Mouse (Mus musculus) embryonic facial prominence, embryonic 12.5 days (tissue): ENCODE data around the gene Ntng1. TPM values are rescaled to one million over a fixed set of nuclear protein-coding genes. Genes with fewer than 3 reads are reported as not detected.

ENCODE experiments used
- ATAC-seq: fragments of 200-750 bp; cut with Nextera tagmentation; 2 replicates; pipeline ENCODE4 v1.8.0; 2017; ENCODE audit not compliant: insufficient number of reproducible peaks, insufficient read depth, low FRiP score, low TSS enrichment
- H3K27ac ChIP-seq: fragments of 300-500 bp; sonication (generic); 2 replicates; pipeline ENCODE4 v1.5.1; 2016; ENCODE audit warnings: mild to moderate bottlenecking
- H3K27me3 ChIP-seq: fragments of 300-500 bp; sonication (generic); 2 replicates; pipeline ENCODE4 v1.6.1; 2016; ENCODE audit warnings: mild to moderate bottlenecking, moderate library complexity
- H3K36me3 ChIP-seq: fragments of 300-500 bp; sonication (generic); 2 replicates; pipeline ENCODE4 v1.6.1; 2016; ENCODE audit warnings: mild to moderate bottlenecking
- H3K4me1 ChIP-seq: fragments of 300-500 bp; sonication (generic); 2 replicates; pipeline ENCODE4 v1.6.1; 2016
- H3K4me2 ChIP-seq: fragments of 300-500 bp; sonication (generic); replicated peaks from 2 replicates; pipeline ENCODE4 v1.6.1; 2016; ENCODE audit warnings: mild to moderate bottlenecking, moderate library complexity
- H3K4me3 ChIP-seq: fragments of 300-500 bp; sonication (generic); 2 replicates; pipeline ENCODE4 v1.5.1; 2016; ENCODE audit warnings: mild to moderate bottlenecking
- H3K9ac ChIP-seq: fragments of 300-500 bp; sonication (generic); 2 replicates; pipeline ENCODE4 v1.6.1; 2016; ENCODE audit warnings: mild to moderate bottlenecking, moderate library complexity
- H3K9me3 ChIP-seq: fragments of 300-500 bp; sonication (generic); 2 replicates; pipeline ENCODE4 v1.6.1; 2016; ENCODE audit warnings: mild to moderate bottlenecking, moderate library complexity
- WGBS: fragments of 180-500 bp; shearing (Covaris S2); methylation state at CpG from one replicate; pipeline ENCODE4 v1.1.7; 2016; 5-methylcytosine and 5-hydroxymethylcytosine counted together
- polyA plus RNA-seq: library from polyadenylated mRNA; unstranded; fragments of >200 nt; fragmentation: Nextera tagmentation; extraction: Ambion mirVana; gene quantifications from 2 replicates; pipeline ENCODE4 v1.2.1, GENCODE M21; 2016

The Ntng1 gene
- polyA plus RNA-seq, 1 experiment from 2014 or later = 6.0 TPM

DNA sequence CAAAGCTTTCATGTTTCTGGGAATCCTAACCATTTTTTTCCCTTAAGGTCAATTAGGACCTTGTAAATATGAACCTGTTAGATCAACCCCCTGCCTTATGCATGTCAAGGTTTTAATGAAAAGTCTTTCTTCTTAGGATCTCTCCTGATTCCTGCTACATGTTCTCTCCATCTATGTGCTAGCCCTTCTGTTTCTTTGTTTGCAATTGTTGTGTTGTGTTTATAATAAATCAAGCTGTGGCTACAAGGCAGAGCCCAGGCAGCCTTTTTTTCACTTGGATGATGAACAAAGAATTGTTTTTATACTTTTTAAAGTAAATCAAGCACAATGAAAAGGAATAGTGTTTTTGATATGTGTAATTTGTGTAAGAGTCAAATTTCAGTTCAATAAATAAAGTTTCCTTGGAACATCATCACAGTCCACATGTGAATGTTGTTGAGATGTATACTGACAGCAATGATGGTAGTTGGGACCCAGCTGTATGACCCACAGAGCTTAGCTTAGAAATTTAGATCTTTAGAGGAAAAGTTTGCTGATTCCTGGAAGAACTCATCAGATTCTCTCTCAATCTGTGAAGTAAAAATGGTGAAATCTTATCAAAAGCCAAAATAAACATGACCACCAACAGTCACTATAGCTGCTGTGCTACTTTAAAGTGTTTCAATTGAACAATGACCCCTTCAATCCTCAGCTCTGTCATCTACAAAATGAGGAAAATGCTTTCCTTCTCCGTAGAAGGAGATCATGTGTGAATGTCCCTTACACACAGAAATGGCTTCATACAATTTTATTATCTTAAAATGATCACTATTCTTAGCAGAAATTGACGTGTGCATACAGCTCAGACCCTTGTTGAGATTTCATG lies 324.8 kb downstream of the Ntng1 start:
- no peak for ATAC-seq
- H3K36me3 ChIP-seq = no peaks in the 10 kb centered on the region
- H3K4me3 ChIP-seq = no peak overlapping the region
- H3K4me2 ChIP-seq = no peak overlapping the region
- H3K9ac ChIP-seq = no peak overlapping the region
- H3K27ac ChIP-seq = no peak overlapping the region
- no peaks in the 10 kb centered on the region for H3K27me3 ChIP-seq
- 75% methylated on average over 2 of the region's 2 CpGs for WGBS
- H3K4me1 ChIP-seq = no peaks in the 10 kb centered on the region
- H3K9me3 ChIP-seq = no peaks in the 10 kb centered on the region

DNA sequence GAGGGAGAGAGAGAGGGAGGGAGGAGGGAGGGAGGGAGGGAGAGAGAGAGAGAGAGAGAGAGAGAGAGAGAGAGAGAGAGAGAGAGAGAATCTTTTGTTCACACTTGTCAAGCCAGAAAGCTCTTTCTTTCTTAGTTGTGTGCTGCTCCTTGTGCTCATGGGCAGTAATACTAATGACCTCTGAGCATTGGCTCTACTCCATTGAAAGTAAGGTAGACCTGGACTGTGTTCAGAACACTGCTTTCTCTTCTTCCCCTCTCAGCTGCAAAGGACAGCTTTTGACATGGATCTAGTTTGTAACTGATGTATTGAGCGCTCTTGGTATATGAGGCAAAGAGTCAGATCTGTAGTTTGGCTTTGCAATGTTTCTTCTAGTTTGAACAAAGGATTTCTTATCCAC lies 334.7 kb downstream of the Ntng1 start:
- Histone ChIP-seq H3K4me2 (no peak overlapping the region), H3K36me3 (no peaks in the 10 kb centered on the region), H3K4me3 (no peak overlapping the region), H3K9ac (no peak overlapping the region), H3K4me1 (no peaks in the 10 kb centered on the region), H3K27me3 (no peaks in the 10 kb centered on the region), H3K9me3 (no peaks in the 10 kb centered on the region), H3K27ac (no peak overlapping the region)
- WGBS = 86% methylated on average over 1 of the region's 1 CpGs
- no peak for ATAC-seq

DNA sequence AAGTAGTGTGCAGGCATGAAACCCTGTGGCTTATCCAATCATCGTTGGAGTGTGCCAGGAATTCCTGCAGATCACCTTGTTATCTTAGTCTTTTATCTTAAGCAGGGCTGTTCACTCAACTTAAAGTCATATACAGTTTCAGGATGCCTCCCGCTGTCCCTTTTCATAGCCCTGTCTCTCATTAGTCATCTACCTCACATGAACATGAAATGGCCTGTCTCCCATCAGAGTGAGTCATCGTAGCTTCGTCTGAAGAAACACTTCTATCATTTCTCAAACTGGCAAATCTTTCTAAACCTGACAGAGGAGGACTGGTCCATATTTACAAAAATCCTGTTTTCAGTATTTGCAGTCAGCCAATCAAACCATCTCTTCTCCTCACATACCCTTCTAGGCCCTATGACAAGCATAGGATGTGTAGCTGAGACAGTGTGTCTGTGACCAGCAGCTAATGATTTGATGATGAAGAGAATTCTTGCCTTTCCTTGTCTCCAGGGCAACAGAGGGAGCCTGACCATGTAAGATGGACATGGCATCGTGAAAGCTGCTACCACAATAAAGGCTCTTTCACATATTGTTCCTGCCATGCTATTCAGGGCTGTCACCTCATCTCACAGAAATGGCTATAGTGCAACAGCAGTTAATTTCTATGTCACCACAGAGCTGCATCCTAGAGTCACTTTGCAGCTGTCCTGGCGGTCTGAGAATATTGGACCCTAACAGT lies 336.4 kb downstream of the Ntng1 start:
- no peak overlapping the region for H3K4me2 ChIP-seq
- H3K27ac ChIP-seq = no peak overlapping the region
- ATAC-seq = no peak
- H3K9ac ChIP-seq = no peak overlapping the region
- H3K9me3 ChIP-seq = no peaks in the 10 kb centered on the region
- no peaks in the 10 kb centered on the region for H3K4me1 ChIP-seq
- H3K4me3 ChIP-seq = no peak overlapping the region
- 84% methylated on average over 6 of the region's 6 CpGs for WGBS
- H3K27me3 ChIP-seq = no peaks in the 10 kb centered on the region
- H3K36me3 ChIP-seq = no peaks in the 10 kb centered on the region

- Histone ChIP-seq H3K4me3 (no peak overlapping the region), H3K4me2 (no peak overlapping the region), H3K9ac (no peak overlapping the region), H3K4me1 (no peaks in the 10 kb centered on the region), H3K27ac (no peak overlapping the region), H3K27me3 (no peaks in the 10 kb centered on the region), H3K36me3 (no peaks in the 10 kb centered on the region), H3K9me3 (no peaks in the 10 kb centered on the region)
- no peak for ATAC-seq
- 72% methylated on average over 2 of the region's 2 CpGs for WGBS
Measured at GRCm38 (mm10) chr3:109804145-109804544, 339.7 kb downstream of the Ntng1 start.

DNA sequence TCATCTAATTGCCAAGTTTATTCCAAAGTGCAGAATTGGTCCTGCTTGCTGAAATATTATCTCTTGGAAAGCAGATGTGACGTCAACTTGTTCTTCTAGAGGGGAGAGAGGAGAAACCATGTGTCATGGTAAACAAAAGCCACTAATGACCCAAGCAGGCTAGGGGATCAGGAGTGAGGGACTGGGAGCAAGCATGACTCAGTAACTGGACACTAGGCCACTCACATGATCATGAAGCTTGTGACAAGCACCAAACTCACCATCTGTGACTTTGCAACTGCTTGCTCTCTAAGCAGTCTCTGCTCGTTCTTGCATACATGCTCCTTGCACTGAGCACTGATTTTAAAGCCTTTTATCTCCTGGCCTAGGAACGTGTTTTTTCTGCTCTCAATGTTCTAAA lies 340.2 kb downstream of the Ntng1 start:
- Histone ChIP-seq H3K27me3 (no peaks in the 10 kb centered on the region), H3K9ac (no peak overlapping the region), H3K36me3 (no peaks in the 10 kb centered on the region), H3K4me1 (no peaks in the 10 kb centered on the region), H3K4me2 (no peak overlapping the region), H3K4me3 (no peak overlapping the region), H3K9me3 (no peaks in the 10 kb centered on the region), H3K27ac (no peak overlapping the region)
- ATAC-seq = no peak
- WGBS = 67% methylated on average over 3 of the region's 3 CpGs

GRCm38 (mm10) chr3:109797354-109797753 lies 346.5 kb downstream of the Ntng1 start:
- no peaks in the 10 kb centered on the region for H3K27me3 ChIP-seq
- H3K4me3 ChIP-seq = no peak overlapping the region
- 65% methylated on average over 11 of the region's 11 CpGs for WGBS
- H3K4me2 ChIP-seq = no peak overlapping the region
- H3K9ac ChIP-seq = no peak overlapping the region
- H3K36me3 ChIP-seq = no peaks in the 10 kb centered on the region
- H3K27ac ChIP-seq = no peak overlapping the region
- H3K4me1 ChIP-seq = 0 out of 2 replicates have a peak, but pooled peaks cover 3% of the 10 kb centered on the region
- no peaks in the 10 kb centered on the region for H3K9me3 ChIP-seq
- ATAC-seq = no peak

DNA sequence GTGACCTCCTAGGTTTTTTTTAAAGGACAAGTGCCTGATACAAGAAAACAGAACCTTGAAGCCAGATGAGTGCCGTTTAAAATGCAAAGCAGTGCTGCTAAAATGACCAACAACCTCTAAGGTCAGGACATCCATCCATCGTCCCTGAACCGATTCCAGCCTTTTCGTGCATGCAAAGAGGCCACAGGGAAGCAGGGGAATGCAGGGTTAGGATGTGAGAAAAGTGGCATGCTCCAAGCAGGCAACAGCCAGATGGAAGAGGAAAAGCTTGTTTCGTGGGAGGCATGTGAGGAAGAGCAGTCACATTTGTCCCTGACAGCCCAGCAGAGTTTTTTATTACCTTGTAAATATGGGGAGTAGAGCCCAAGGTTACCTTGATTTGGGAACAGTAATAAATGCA lies 360.6 kb downstream of the Ntng1 start:
- Histone ChIP-seq H3K9ac (no peak overlapping the region), H3K4me3 (no peak overlapping the region), H3K9me3 (no peaks in the 10 kb centered on the region), H3K36me3 (no peaks in the 10 kb centered on the region), H3K4me1 (peaks cover 13% of the 10 kb centered on the region; the same call in 1 of the 2 replicates), H3K27me3 (no peaks in the 10 kb centered on the region), H3K27ac (no peak overlapping the region), H3K4me2 (peak overlapping the region; percentile 81; the same call in 1 of the 2 replicates)
- ATAC-seq = no peak
- WGBS = 22% methylated on average over 5 of the region's 5 CpGs

GRCm38 (mm10) chr3:109782289-109782951 lies 361.4 kb downstream of the Ntng1 start:
- peak overlapping the region; percentile 47 for H3K9ac ChIP-seq
- peak overlapping the region; percentile 42 for H3K4me3 ChIP-seq
- peaks cover 13% of the 10 kb centered on the region; the same call in 1 of the 2 replicates for H3K4me1 ChIP-seq
- H3K27me3 ChIP-seq = no peaks in the 10 kb centered on the region
- WGBS = 4% methylated on average over 27 of the region's 27 CpGs
- H3K9me3 ChIP-seq = no peaks in the 10 kb centered on the region
- peak; percentile 84 for ATAC-seq
- H3K36me3 ChIP-seq = no peaks in the 10 kb centered on the region
- H3K27ac ChIP-seq = peak overlapping the region; percentile 64
- H3K4me2 ChIP-seq = peak overlapping the region; percentile 81

- ATAC-seq = 0 out of 2 replicates have a peak, but pooled peaks have one; percentile 18
- Histone ChIP-seq H3K27me3 (no peaks in the 10 kb centered on the region), H3K27ac (no peak overlapping the region)
Measured at GRCm38 (mm10) chr3:109781917-109782288, 361.9 kb downstream of the Ntng1 start.

DNA sequence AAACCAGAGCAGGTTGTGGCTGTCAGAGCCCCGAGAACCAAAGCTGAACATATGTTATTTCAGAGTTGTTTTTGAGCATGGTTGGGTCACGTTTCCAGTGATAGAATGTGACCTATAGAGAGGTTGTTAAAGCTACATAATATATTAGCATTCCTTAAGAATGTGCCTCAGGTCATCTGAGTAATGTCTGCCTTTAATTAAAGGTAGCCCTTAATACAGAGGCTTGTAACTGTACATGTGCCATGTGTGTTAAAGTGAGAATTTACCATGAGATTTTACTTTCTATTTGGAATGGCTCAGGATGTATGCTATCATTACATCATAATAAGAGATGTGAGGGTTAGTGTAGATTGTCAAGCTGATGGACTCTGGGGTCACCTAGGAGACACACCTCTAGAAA lies 368.6 kb downstream of the Ntng1 start:
- no peak for ATAC-seq
- Histone ChIP-seq H3K36me3 (no peaks in the 10 kb centered on the region), H3K9ac (no peak overlapping the region), H3K4me1 (no peaks in the 10 kb centered on the region), H3K9me3 (no peaks in the 10 kb centered on the region), H3K27ac (no peak overlapping the region), H3K4me2 (no peak overlapping the region), H3K27me3 (no peaks in the 10 kb centered on the region), H3K4me3 (no peak overlapping the region)
- 29% methylated on average over 2 of the region's 2 CpGs for WGBS

More at GRCm38 (mm10) chr3:109781917-109782288, 361.9 kb downstream of the Ntng1 start:
- no peaks in the 10 kb centered on the region for H3K9me3 ChIP-seq
- H3K36me3 ChIP-seq = no peaks in the 10 kb centered on the region
- H3K9ac ChIP-seq = no peak overlapping the region
- 65% methylated on average over 7 of the region's 7 CpGs for WGBS
- peak overlapping the region; percentile 42 for H3K4me3 ChIP-seq
- peak overlapping the region; percentile 81 for H3K4me2 ChIP-seq
- peaks cover 13% of the 10 kb centered on the region; the same call in 1 of the 2 replicates for H3K4me1 ChIP-seq

- Histone ChIP-seq H3K4me3 (no peak overlapping the region), H3K36me3 (no peaks in the 10 kb centered on the region), H3K27ac (no peak overlapping the region), H3K9me3 (no peaks in the 10 kb centered on the region), H3K4me1 (no peaks in the 10 kb centered on the region), H3K27me3 (no peaks in the 10 kb centered on the region), H3K4me2 (no peak overlapping the region), H3K9ac (no peak overlapping the region)
- 92% methylated on average over 14 of the region's 14 CpGs for WGBS
- no peak for ATAC-seq
Measured at GRCm38 (mm10) chr3:109772120-109772519, 371.7 kb downstream of the Ntng1 start.
